Mouse (Mus musculus) bone marrow macrophage, adult 2 months (primary cell): ENCODE measurements around the gene Tada2a. TPM values are rescaled to one million over a fixed set of nuclear protein-coding genes. Genes with fewer than 3 reads are reported as not detected.

Source experiments
- H3K27ac ChIP-seq: 2 replicates; pipeline ENCODE4 v1.5.1; 2012; ENCODE audit warnings: low read depth, low read length; ENCODE audit not compliant: insufficient read depth
- H3K4me1 ChIP-seq: 2 replicates; pipeline ENCODE4 v1.6.1; 2012; ENCODE audit warnings: low read length; ENCODE audit not compliant: control insufficient read depth, insufficient read depth
- H3K4me3 ChIP-seq: 2 replicates; pipeline ENCODE4 v1.5.1; 2012; ENCODE audit warnings: mild to moderate bottlenecking, low read length, moderate library complexity; ENCODE audit not compliant: insufficient read depth
- CTCF ChIP-seq: IDR thresholded peaks from 2 replicates; pipeline ENCODE4 v1.5.1; 2012; ENCODE audit warnings: low read depth, mild to moderate bottlenecking, low read length, moderate library complexity
- POLR2A ChIP-seq: IDR thresholded peaks from 2 replicates; pipeline ENCODE4 v1.6.1; 2012; ENCODE audit warnings: mild to moderate bottlenecking, low read depth, low read length, borderline replicate concordance
- polyA plus RNA-seq: library from polyadenylated mRNA; stranded (reverse); fragments of >200 nt; gene quantifications from 2 replicates; pipeline ENCODE4 v1.2.4, GENCODE M21; 2012; ENCODE audit not compliant: missing spikeins, insufficient read depth, insufficient read length

The Tada2a gene
- polyA plus RNA-seq, 1 experiment, result 9.6 TPM

DNA sequence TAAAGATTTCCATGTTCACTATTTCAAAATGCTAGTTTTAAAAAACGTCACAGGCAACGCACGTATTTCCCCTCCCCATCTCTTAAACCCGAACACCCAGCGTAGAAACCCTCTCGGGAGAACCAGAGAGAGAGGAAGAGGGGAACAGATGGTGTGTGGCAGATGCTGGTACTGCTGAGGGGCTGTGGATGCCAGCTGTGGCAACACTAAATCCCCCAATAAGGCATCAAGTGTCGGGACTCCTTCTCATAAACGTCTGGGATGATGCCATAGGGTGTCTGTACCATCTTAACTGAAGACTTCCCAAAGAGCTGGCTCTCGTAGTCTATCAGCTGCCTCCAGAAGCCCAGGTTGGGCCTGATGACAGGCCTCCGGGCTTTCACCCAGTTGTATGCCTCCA lies 81.0 kb downstream of the Tada2a start:
- TF ChIP-seq CTCF (no peak), POLR2A (no peak)
- no peak overlapping the region for H3K27ac ChIP-seq
- H3K4me1 ChIP-seq, result no peaks in the 10 kb centered on the region
- no peak overlapping the region for H3K4me3 ChIP-seq

DNA sequence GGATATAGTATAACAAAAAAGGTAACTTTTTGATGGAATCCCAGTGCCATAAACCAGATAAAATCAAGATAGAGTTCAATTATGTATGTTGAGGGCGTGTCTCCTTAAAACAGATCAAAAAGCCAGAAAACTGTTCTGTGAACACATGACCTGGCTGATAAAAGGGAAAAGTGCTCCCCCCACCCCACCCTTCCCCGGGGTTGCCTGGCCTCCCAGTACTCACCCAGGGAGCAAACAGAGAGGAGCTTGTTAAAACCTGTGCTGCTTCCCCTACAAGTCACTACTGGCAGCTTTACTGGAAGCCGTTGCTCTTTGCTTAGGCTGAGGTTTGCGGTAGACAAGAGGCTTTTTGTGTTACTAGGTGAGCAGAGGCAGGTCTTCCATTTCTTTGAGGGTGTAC lies 82.1 kb downstream of the Tada2a start:
- Histone ChIP-seq H3K4me1 (no peaks in the 10 kb centered on the region), H3K4me3 (no peak overlapping the region), H3K27ac (no peak overlapping the region)
- no peak for TF ChIP-seq POLR2A
- TF ChIP-seq CTCF, result no peak

DNA sequence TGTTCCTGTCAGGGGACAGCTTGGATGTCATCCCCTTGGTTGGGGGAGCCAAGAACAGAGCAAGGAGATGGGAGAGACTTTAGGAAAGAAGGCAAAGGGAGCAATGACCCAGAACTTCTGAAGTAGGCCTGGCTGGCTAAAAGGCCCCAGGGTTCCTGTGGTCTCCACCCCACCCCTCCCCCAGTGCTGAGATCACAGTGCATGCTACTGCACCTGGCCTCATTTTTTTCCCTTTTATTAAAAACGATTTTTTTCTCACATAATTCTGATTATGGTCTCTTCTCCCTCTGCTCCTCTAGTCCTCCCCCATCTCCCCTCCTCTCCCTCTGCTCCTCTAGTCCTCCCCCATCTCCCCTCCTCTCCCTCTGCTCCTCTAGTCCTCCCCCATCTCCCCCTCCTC lies 84.4 kb downstream of the Tada2a start:
- Histone ChIP-seq H3K27ac (no peak overlapping the region), H3K4me3 (no peak overlapping the region), H3K4me1 (no peaks in the 10 kb centered on the region)
- TF ChIP-seq CTCF, result no peak
- TF ChIP-seq POLR2A, result no peak

DNA sequence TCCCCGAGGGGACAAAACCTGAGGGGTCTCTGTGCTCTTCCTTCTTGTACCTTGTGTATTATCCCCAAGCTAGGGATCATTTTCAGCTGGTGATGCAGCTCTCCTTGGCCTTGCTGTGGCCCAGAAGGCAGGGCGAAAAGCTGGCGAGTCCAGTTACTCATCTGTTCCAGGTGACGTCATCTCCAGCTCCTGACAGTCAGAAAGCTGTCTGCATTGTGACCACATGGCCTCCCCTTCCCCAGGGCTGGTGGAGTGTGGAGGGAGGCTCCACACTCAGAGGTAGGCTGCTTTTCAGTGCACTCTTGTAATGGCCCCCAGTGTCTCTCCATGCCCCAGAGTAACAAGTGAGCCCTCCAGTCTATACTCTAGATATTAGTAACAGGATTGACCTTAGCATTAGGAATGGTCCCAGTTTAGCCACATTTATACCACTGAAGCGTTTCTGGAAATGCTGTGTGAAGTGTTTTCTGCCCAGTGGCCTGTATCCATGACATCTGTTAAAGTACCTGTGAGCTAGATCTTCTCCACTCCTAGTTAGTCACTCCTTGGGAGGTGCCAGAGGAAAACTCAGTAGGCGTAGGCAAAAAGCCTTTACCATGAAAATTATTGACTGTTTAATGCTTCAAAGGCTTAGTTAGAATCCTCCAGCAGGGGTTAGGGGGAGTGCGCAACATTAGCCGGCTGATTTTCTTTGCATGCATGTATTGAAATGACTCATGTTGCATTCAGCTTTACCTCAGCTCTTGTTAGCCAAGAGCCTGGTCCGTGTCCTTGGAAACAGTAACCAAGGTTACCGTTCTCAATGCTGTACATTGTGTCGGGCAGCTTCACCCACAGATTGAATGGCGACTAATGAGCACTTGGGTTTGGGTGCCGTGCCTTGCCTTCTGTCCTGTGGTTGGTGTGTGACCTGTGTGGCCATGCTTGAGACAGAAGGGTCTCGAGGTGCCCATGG lies 86.3 kb downstream of the Tada2a start:
- Histone ChIP-seq H3K4me1 (no peaks in the 10 kb centered on the region), H3K27ac (no peak overlapping the region), H3K4me3 (no peak overlapping the region)
- TF ChIP-seq CTCF (no peak), POLR2A (no peak)

DNA sequence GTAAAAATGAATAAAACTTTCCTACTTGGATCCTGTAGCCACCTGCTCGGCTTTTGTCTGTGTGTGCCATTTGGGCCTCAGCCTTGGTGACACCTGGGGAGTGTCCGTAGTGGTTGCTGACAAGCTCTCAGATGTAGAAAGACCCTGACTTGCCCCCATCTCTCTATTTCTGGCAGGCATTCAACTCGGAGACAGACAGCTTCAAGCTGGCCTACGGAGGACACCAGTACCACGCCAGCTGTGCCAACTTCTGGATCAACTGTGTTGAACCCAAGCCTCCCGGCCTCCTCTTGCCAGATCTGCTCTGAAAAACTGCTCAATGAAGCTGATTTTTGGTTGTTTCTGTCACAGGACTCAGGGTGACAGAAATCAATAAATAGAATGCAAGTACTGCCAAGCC lies 88.8 kb downstream of the Tada2a start:
- TF ChIP-seq CTCF (no peak), POLR2A (no peak)
- Histone ChIP-seq H3K27ac (no peak overlapping the region), H3K4me1 (no peaks in the 10 kb centered on the region), H3K4me3 (no peak overlapping the region)

DNA sequence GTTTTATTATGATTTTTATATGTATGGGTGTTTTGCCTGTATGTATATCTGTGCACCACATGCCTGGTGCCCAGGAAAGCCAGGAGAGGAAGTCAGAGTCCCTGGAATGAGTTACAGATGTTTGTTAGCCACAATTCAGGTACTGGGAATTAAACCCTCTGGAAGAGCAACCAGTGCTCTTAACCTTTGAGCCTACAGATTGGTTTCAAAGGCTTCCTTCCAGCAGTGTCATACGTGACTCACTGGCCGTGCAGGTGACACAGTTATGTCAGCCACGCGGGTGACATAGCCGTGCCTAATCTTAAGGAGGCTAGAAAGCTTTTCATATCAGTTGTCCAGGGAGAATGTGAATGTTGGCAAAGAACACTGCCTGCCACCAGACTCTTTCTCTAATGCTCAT lies 95.7 kb downstream of the Tada2a start:
- peaks cover 3% of the 10 kb centered on the region; the same call in 1 of the 2 replicates for H3K4me1 ChIP-seq
- no peak overlapping the region for H3K27ac ChIP-seq
- H3K4me3 ChIP-seq, result no peak overlapping the region
- TF ChIP-seq POLR2A, result no peak
- TF ChIP-seq CTCF, result no peak

DNA sequence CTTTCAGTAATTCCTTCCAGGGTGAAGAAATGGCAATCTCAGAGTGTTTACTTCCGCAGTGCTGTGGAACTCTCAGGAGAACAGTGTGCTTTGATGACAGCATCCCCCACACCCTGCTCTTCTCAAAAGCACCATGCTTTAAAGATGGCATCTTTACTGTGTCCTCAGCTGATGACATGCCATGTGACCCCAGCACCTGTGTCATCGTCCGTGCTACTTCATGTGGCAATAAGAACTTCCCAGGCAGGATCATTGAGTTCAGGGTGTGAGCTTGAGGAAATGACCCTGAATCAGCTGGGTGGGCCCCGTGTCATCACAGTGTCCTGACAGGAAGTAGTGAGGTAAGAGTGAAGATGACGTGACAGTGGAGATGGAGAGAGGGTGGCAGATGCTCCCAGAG lies 96.8 kb downstream of the Tada2a start:
- peaks cover 3% of the 10 kb centered on the region; the same call in 1 of the 2 replicates for H3K4me1 ChIP-seq
- no peak overlapping the region for H3K4me3 ChIP-seq
- H3K27ac ChIP-seq, result no peak overlapping the region
- TF ChIP-seq CTCF (no peak), POLR2A (no peak)

DNA sequence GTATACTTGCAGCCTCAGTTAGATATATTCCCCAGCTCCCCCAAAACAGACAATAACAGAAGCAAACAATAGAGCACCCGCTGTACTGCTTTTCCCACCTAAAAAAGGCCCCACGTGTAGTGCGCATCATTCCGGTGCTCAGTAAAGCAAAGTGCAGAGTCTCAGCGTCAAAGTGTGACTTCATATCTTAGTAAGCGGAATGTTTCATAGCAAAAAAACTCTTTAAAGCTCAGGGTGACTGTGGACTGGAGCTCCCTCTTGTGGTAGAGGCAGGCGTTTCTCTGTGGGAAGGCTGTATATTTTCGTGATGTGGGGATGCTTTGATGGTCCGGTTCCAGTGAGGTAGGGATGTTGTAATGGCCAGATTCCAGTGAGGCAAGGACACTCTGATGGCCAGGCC lies 97.4 kb downstream of the Tada2a start:
- no peak overlapping the region for H3K27ac ChIP-seq
- peaks cover 3% of the 10 kb centered on the region; the same call in 1 of the 2 replicates for H3K4me1 ChIP-seq
- no peak for TF ChIP-seq POLR2A
- TF ChIP-seq CTCF, result peak; percentile 71
- H3K4me3 ChIP-seq, result no peak overlapping the region

Other genes with a start within 250 kb of the Tada2a start
- 26.3 and 27.9 TPM in 2 replicates for gene Ddx52, start 187.5 kb downstream of the Tada2a start, polyA plus RNA-seq
- gene Synrg, start 165.2 kb downstream of the Tada2a start, polyA plus RNA-seq, result 19.5 and 26.9 TPM in 2 replicates
- gene Dusp14, start 60.3 kb downstream of the Tada2a start, polyA plus RNA-seq, result not detected in 2 replicates
- 4.4 and 5.0 TPM in 2 replicates for gene Acaca, start 72 bp upstream of the Tada2a start, polyA plus RNA-seq
- gene Gm11437, start 37.9 kb upstream of the Tada2a start, polyA plus RNA-seq, result not detected in 2 replicates